Mouse (Mus musculus) fat pad, adult 2 months (tissue): ENCODE measurements around the gene Ldb2.

Source experiments
- DNase-seq: peaks from one replicate; pipeline ENCODE4 v3.0.0-alpha.2; 2011; ENCODE audit warnings: low read depth, low spot score; ENCODE audit errors: extremely low read depth

Gene Ldb2

DNA sequence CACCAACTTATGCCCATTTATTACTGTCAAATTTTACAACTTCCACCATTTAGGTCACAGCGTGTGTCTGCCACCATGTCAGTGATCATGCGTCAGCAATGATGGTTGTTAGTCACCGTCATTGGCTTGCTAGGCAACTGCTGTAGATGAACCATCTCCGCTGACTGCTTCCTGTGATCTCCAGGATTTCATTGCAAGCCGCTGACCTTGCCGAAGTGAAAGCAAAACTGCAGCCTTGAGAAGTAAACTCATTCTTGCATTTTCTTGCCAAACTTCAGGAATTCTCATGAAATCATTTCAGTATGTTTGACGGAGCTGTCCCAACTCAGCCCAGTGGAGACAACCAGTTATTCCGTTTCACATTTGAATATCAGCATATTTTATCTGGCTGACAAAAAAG lies 247.4 kb downstream of the Ldb2 start:
- no peak for DNase-seq

DNA sequence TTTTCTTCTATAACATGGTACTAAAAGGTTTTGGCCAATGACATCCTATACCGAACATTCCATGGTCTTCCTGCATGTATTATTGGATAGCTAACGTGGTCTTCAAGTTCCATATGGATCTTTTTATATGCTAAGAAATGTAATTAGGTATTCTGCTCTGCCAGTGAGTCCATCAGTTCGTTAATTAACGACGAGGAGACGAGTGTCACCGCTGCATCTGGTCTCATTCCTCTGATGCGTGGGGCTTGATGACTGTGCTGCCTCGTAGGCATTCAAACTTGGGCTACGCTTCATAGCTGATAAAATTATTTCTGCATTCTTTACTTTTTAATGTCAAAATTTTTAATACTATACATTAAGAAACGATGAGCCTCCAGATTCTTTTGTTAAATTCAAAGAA lies 251.0 kb downstream of the Ldb2 start:
- DNase-seq: no peak

DNA sequence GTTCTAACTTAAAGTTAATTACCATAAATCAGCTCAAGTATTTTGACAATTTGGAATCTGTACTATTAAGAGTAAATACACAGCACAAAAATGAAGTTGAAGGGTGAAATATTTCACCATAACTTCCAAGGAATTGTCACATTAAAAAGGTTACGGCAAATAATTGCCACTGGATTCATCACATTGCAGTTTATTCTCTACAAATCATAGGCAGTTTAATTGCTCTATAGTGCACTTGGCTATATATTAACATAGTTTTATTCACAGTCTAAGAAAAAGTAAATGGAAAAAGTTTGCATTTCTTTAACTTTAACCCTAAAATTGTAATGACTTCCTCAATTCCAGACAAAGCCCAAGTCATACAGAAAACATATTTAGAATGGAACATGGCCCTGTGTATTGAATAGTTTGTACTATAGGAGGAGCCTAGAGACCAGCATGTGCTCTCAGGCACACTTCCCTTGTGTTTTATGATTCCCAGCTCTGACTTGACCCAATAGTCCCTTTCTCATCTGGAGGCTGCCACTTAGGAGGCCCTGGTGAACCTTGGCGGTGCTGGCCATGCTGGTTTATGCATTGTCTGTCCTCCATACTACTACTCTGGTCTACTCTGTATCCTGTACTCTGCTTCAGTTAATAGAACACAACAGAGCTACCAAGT lies 255.9 kb downstream of the Ldb2 start:
- DNase-seq: no peak

DNA sequence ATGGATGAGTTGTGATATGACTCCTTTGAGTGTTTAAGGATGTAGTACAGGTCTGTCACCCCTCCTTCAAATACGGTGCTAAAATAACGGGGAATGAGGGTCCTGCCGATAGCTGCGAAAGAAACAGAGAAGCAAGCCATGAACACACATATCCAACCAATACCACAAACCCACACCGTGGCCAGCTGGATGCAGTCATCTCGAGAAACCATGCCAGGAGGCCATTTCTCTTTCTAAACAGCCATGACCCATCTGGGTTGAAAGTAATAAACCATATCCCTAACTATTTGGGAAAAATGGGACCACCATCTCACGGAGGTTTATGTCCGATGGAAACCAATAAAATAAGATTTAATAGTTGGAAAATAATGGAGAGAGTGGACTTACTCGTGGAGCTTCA lies 257.7 kb downstream of the Ldb2 start:
- DNase-seq: no peak

DNA sequence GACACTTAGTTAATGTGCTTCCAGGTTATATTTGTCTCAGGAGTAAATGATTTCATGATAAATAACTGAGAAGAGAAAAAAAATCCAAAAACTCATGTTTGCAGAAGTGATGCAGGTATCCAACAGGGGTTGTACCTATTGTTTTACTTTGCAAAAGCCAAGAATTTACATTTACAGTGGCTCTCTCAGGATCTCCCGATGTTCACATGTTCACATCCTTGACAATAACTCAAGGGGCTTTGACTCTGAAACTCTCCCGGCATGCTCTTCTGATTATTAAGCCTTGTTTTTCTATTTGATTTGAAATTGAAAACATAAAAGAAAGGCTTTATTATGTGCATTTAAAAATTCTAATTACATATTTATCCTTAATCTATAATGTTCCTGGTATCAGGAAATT lies 260.8 kb downstream of the Ldb2 start:
- no peak for DNase-seq

DNA sequence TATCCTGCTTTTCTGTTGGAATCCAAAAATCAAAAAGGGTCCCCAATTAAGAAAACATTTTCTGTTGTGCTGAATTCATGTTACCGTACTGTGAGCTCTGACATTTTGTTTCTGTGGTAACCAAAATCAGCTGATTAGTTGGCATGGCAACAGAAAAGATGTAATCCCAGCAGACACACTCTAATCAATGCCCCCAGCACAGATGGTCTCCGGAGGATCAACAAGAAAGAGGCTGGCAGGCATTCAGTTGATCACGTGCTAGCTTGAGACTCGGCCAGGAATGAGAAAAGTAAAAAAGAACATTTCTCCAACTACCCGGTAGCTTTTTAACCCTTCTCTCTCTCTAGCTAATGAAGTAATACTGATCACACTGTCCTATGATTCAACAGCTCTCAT lies 261.5 kb downstream of the Ldb2 start:
- no peak for DNase-seq

DNA sequence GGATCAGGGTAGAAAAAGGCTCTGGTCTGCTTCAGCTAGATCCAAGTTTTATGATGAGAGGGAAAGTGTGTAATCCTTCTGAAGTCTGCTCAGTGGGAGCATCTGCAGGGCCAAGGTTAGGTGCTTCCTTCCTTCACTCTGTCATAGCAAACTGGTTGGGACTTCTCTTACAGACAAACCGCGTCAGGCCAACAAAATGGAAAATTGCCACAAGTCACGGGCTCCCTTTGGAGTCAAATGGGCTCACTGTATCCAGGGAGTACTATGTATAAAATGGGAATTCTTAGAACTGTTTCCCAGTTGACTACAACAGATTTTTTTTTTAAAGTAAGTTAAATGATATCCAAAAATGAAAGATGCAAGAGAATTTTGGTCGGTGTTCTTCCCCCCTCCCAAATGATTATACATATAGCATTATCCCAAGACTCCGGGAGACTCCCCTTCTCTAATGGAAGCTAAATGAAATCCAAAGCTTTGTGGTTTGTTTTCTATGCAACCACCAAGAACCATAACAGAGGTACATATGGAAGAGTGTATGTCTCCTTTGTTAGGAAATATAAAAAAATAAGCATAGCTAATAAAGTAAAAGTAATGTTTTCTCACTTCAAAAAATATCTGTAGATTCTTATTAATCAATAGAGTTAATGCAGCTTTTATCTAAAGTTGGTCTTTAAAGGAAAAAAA lies 262.0 kb downstream of the Ldb2 start:
- DNase-seq: no peak

DNA sequence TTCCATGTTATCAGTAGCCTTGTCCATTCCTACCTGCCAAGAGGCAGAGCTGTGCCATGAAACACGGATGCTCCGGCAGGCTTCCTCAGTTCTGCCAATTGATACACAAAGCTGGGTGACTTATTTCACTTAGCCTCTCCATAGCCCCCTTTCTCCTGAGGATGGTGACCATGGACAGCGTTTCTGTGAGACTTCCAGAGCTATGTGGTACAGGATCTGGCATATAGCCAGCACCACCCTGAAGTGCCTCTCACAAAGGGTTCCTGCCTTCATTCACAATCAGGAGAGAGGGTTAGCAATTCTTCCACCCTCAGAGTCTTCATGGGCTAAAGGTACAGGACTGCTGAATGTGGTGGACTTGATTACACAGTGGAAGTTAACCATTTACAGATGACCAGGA lies 270.0 kb downstream of the Ldb2 start:
- DNase-seq: no peak

DNA sequence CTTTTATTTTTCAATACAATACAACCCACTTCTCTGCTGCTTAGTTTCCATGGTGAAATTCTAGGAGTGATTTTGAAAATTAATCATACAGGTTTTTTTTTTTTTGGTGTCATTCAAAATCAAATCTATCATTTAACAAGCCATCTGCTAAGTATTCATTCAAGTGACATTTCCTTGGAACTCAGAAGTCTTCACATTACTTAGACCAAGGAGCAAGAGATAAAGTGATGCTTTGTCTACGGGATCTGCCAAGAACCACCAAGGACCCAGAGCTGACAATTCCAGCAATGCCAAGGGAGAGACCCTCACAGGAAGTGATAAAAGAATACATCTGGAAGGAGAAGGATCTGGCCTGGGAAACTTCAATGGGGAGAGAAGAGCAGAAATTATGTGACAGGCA lies 270.5 kb downstream of the Ldb2 start:
- DNase-seq: no peak

DNA sequence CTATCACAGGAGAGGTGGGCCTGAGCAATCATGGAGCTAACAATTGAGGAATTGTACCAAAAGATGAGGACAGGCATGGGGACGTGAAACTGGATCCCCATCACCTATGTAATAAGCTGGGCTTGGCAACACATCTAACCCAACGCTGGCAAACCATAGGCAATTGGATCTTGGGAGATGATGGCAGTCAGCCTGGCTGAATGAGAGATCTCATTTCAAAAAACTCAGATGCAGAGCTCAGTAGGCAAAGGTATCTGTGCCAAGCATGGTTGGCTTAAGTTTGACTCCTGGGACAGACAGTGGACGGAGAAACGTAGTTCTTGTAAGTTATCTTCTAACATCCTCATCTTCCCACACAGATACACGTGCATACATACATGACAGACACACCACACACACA lies 294.3 kb downstream of the Ldb2 start:
- DNase-seq: no peak

DNA sequence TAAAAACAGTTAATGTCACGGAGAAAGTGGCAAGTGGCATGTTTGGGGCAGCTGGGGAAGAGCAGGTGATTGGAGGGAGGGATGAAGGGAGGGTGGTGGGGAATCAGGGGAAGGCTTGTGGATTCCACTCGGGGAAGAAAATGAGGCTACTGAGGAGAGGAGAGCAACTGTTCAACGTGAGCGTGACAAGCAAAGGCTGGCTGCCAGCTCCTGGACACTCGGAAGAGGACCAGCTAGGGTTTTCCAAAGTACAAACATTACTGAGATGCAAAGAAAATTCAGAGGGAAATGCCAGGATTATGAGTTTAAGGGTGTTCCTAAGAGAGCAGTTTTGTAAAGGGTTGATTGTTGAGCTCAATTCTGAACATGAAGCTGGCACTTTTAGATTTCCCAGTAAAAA lies 294.7 kb downstream of the Ldb2 start:
- no peak for DNase-seq

DNA sequence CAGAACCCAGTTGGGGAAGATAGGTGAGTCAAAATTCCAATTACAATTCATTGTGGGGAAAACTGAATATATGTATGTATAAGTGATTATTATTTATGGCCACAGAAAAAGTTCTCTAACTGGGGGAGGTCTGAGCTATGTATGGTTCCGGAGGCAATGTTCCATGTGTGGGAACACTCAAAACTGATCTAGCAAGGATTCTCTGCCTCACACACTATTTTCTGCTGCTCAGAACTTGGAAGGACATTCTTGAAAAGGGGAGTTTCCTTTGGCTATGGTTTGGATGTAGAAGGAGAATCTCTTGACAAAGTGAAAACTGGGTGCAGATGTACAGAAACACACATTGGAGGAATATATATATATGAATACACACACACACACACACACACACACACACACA lies 301.3 kb downstream of the Ldb2 start:
- DNase-seq: no peak

DNA sequence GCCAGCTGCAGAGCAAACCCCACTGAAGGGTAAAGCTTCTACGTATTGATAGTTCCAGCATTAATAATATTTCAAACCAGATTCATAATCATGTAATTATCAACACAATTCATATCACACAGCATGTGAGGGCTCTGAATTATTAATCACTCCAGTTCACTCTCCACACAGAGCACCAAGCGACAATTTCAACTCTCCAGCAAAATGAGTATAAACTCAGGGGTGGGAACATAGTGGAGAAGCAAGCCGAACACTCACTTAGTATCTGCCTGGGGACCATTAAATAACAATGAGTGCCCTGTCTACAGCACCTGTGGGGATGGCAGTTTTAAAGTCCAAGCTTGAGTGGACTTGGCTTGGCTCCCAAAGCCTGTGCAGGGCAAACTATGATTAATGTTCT lies 302.6 kb downstream of the Ldb2 start:
- no peak for DNase-seq

DNA sequence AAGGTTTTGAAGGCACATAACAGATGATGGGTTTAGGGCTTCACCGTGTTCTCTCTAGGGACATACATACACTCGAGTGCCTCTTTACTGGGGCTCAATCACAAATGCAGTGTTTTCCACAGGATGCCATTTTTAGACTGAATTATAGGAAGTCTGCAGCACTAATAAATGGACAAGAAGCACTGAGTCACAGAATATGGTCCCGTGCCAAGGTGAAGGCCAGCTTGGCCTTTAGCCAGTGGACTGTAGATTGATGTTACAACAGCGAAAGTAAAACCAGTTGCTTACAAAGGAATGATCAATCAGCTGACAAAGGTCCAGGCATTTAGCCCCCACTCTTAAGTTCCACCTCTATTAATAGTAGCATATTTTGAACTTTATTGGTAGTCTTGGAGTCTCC lies 304.4 kb downstream of the Ldb2 start:
- DNase-seq: no peak

DNA sequence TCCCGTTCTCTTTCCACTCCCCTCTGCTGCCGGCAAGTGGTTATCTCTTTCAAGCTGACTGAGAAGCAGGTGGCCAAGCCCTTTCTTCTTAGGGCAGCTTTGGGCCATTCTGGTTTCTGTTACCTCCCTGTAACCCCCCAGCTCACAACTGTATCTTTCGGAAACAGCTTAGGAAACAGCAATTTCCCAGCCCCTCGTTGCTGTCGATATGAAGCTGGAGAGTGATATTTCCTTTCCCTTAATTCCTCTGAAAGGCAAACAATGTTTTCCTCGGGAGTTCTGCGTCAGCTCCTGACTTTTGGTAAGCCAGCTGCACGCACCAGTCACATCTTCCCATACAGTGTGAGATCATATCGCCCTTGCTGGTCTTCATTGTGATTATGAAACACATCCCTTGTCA lies 305.3 kb downstream of the Ldb2 start:
- no peak for DNase-seq

DNA sequence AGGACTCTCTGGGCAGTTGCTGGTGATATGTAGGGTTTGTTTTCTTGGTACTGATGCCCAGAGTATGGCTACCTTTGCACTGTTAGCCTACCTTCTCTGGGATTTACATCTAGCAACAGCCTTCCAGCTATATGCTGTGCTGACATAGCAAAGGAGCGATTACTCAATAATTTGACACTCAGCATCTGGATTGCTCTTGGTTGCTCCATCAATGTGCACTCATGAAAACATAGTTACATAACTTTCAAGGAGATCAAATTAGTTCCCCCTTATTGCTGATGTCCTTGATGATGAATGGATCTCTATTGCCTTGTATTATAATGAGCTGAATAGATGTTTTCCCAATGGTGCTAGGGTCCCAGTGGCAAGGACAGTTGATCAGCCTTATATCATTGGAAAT lies 308.0 kb downstream of the Ldb2 start:
- DNase-seq: no peak

DNA sequence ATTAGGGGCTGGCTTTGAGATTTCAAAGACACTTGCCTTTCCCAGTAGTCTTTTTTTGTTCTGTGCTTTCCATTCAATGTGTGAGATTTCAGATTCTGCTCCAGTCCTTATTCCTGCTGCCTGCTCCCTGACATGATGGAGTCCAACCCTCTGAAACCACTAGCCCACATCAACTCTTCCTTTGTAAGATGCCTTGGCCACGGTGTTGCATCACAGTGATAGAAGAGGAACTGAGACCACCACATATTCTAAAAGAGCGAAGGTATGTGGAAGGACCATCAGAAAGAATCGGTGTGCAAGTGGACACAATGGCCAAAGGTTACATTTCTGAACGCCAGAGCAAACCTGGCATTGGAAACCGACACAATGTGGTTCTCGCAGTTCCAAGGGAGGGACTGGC lies 309.0 kb downstream of the Ldb2 start:
- no peak for DNase-seq

DNA sequence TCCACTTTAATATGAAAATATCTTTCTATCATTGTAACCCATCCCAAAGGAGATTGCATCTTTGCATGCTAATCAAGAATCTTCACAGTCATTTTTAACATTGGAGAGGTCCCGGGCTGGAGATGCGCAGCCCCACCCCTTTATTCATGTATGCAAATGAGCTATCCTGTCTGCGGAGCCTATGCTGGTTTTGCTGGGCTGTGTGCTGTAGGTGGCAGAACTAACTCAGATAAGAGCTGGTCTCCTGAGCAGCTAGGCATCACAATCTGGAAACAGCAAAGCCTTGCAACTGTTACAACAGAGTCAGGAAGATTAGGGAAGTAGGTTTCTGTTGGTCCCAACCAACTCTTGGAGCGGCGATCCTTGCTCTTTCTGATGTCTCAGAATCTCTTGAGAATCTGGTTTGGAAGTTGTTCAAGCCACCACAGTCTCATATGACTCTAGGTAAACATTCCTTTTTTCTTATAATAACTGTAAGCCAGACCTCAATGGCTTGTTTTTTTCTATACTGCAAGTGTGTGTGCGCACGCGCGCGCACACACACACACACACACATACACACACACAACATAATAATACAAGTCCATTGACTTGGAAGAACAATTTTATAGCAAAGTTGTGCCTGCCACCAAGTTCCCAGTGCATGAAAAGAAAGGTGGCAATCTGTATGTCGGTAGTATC lies 315.9 kb downstream of the Ldb2 start:
- DNase-seq: no peak

DNA sequence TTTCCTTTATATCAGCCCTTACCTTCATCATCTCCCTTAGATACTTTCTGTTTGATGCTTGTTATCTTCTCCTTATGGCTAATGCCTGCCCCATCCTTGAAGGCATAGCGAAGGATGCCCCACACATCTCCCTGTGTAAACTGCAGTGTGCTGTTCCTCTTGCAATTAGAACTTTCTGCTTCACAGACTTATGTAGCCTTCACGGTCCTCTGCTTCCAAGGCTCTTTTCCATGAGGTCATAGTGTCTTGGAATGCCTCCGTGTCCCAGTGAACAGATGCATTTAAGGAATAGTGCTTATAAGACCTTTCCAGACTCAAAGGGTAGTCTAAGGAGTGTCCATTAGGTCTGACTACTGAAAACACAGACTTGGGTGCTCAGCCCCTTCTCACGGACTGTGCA lies 318.1 kb downstream of the Ldb2 start:
- no peak for DNase-seq

DNA sequence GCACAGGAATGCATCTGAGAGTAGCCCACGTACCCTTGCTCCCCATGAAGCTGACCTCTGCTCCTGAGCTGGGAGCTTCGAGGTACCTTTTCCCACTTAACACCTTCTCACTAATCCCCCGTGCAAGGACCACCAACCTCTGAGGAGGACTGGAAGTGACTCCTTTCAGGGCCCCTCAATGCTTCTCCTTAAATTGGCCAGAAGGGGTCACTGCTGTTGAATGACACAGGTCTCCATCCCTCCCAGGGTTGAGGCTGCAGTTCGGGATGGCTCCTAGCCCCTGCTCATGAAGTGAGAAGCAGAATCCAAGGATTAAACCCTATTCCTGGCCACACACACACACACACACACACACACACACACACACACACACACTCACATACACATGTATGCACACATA lies 323.1 kb downstream of the Ldb2 start:
- no peak for DNase-seq

DNA sequence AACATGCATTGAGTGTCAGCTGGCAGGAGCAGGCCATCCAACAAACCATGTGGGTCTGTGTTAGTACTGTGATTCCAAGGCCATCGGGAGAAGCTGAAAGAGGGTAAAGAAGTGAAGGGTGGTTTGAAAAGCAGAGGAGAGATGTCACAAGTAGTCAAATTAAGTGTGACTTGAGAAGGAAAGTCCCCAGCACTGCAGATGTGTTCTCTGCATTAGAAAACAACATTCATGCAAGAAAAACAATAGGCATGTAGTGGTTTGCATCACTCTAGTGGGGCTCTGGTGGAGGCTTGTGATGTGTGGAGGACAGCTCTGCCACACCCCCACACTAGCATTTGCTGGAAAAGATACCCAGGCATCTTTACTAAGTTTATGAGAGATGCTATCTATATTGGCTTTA lies 323.9 kb downstream of the Ldb2 start:
- DNase-seq: no peak
